Mouse (Mus musculus) stomach, embryonic 15.5 days (tissue): ENCODE results near the gene Apba1. TPM values are rescaled to one million over a fixed set of nuclear protein-coding genes. Genes with fewer than 3 reads are reported as not detected.
A peak's percentile ranks its signal among the peaks of the same experiment; 100 is the strongest.

ENCODE experiments used
- ATAC-seq: fragments of 200-750 bp; cut with Nextera tagmentation; 2 replicates; pipeline ENCODE4 v1.8.0; 2017; ENCODE audit warnings: low read depth, moderate number of reproducible peaks, moderate TSS enrichment; ENCODE audit not compliant: insufficient read depth, low FRiP score
- H3K27ac ChIP-seq: fragments of 300-500 bp; sonication (generic); 2 replicates; pipeline ENCODE4 v1.5.1; 2015; ENCODE audit warnings: mild to moderate bottlenecking, inconsistent platforms
- H3K27me3 ChIP-seq: fragments of 300-500 bp; sonication (generic); replicated peaks from 2 replicates; pipeline ENCODE4 v1.6.1; 2015; ENCODE audit warnings: inconsistent platforms
- H3K36me3 ChIP-seq: fragments of 300-500 bp; sonication (generic); 2 replicates; pipeline ENCODE4 v1.6.1; 2015; ENCODE audit warnings: inconsistent platforms
- H3K4me1 ChIP-seq: fragments of 300-500 bp; sonication (generic); 2 replicates; pipeline ENCODE4 v1.6.1; 2015; ENCODE audit warnings: inconsistent platforms
- H3K4me2 ChIP-seq: fragments of 300-500 bp; sonication (generic); 2 replicates; pipeline ENCODE4 v1.6.1; 2015; ENCODE audit warnings: mild to moderate bottlenecking, inconsistent platforms
- H3K4me3 ChIP-seq: fragments of 300-500 bp; sonication (generic); replicated peaks from 2 replicates; pipeline ENCODE4 v1.5.1; 2015; ENCODE audit warnings: inconsistent platforms
- H3K9ac ChIP-seq: fragments of 300-500 bp; sonication (generic); 2 replicates; pipeline ENCODE4 v1.6.1; 2015; ENCODE audit warnings: inconsistent platforms
- H3K9me3 ChIP-seq: fragments of 300-500 bp; sonication (generic); 2 replicates; pipeline ENCODE4 v1.6.1; 2016; ENCODE audit warnings: inconsistent platforms
- WGBS: fragments of 180-500 bp; shearing (Covaris S2); methylation state at CpG from one replicate; pipeline ENCODE4 v1.1.7; 2015; 5-methylcytosine and 5-hydroxymethylcytosine counted together
- polyA plus RNA-seq: library from polyadenylated mRNA; unstranded; fragments of >200 nt; fragmentation: Nextera tagmentation; extraction: Ambion mirVana; gene quantifications from 2 replicates; pipeline ENCODE4 v1.2.1, GENCODE M21; 2015

Apba1 gene
- polyA plus RNA-seq, 1 experiment from 2014 or later, result 0.62 TPM

DNA sequence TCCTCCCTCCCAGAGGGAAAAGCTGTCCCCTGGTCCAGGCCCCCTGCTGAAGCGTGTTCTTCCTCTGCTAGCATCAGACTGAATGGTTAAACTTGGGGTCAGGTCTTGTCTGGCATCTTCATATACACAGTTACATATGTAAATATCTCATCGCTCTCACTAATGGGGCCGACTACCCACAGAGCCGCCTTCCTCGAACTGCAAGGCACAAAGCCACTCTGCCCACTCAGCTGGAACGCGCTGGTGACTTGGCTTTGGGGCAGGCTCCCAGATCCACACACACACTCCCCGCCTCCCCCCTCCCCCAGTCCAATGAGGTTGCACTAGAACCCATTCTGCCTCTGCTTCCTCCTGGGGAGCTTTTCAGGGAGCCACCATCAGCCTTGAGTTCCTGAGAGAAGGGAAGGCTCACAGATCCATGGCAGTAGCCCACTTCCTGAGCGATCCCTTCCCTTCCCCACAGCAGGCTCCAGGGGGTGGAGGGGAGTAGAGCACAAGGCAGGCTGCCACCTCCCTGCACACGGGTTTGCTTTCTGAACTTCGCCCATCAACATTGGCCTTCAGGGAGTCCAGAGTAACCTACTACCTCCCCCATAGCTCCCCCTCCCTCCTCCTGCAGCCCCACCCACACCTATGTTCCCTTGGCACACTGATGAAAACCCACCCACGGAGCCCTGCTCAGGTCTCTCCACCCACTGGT is 189.8 kb downstream of the Apba1 start:
- WGBS, result 37% methylated on average over 12 of the region's 12 CpGs
- no peak overlapping the region for H3K4me2 ChIP-seq
- ATAC-seq, result peak; percentile 56
- no peaks in the 10 kb centered on the region for H3K27me3 ChIP-seq
- H3K27ac ChIP-seq, result no peak overlapping the region
- 0 out of 2 replicates have a peak, but pooled peaks cover 3% of the 10 kb centered on the region for H3K4me1 ChIP-seq
- no peaks in the 10 kb centered on the region for H3K36me3 ChIP-seq
- no peaks in the 10 kb centered on the region for H3K9me3 ChIP-seq
- H3K9ac ChIP-seq, result no peak overlapping the region
- no peak overlapping the region for H3K4me3 ChIP-seq

DNA sequence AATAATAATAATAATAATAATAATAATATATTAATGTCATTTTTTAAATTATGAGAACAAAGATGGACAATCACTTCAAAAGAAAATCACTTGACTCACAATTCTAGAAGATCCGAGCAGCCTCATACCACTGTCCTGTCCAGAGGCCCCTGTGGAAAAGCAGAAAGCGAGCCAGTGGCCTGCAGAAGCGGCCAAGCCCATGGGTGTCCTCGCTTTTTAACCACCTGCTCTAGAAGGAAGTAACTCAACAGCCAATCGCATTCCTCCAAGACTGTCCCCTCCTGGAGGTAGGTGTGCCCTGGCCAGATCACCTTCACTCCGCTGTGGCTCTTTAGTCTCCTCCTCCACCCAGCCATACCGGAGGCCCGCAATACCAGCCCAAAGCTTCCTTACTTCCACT is 196.8 kb downstream of the Apba1 start:
- Histone ChIP-seq H3K4me3 (no peak overlapping the region), H3K9me3 (no peaks in the 10 kb centered on the region), H3K4me2 (no peak overlapping the region), H3K9ac (no peak overlapping the region), H3K27ac (no peak overlapping the region), H3K4me1 (no peaks in the 10 kb centered on the region), H3K27me3 (no peaks in the 10 kb centered on the region), H3K36me3 (no peaks in the 10 kb centered on the region)
- ATAC-seq, result no peak
- 89% methylated on average over 8 of the region's 8 CpGs for WGBS

GRCm38 (mm10) chr19:23956299-23956975 is 197.8 kb downstream of the Apba1 start:
- H3K4me3 ChIP-seq, result no peak overlapping the region
- H3K27ac ChIP-seq, result no peak overlapping the region
- H3K27me3 ChIP-seq, result no peaks in the 10 kb centered on the region
- H3K36me3 ChIP-seq, result no peaks in the 10 kb centered on the region
- H3K9ac ChIP-seq, result no peak overlapping the region
- H3K4me2 ChIP-seq, result no peak overlapping the region
- ATAC-seq, result no peak
- no peaks in the 10 kb centered on the region for H3K9me3 ChIP-seq
- WGBS, result 61% methylated on average over 17 of the region's 17 CpGs
- H3K4me1 ChIP-seq, result no peaks in the 10 kb centered on the region

- WGBS, result 60% methylated on average over 7 of the region's 7 CpGs
- H3K27me3 ChIP-seq, result no peaks in the 10 kb centered on the region
- no peak overlapping the region for H3K9ac ChIP-seq
- H3K27ac ChIP-seq, result no peak overlapping the region
- no peak overlapping the region for H3K4me3 ChIP-seq
- no peaks in the 10 kb centered on the region for H3K9me3 ChIP-seq
- H3K36me3 ChIP-seq, result no peaks in the 10 kb centered on the region
- no peaks in the 10 kb centered on the region for H3K4me1 ChIP-seq
- H3K4me2 ChIP-seq, result no peak overlapping the region
- ATAC-seq, result no peak
These were observed 198.9 kb downstream of the Apba1 start for GRCm38 (mm10) chr19:23957563-23957962.

- 48% methylated on average over 6 of the region's 6 CpGs for WGBS
- ATAC-seq, result no peak
- Histone ChIP-seq H3K4me1 (no peaks in the 10 kb centered on the region), H3K27ac (no peak overlapping the region), H3K4me2 (no peak overlapping the region), H3K36me3 (no peaks in the 10 kb centered on the region), H3K9ac (no peak overlapping the region), H3K27me3 (no peaks in the 10 kb centered on the region), H3K4me3 (no peak overlapping the region), H3K9me3 (no peaks in the 10 kb centered on the region)
These were observed 200.2 kb downstream of the Apba1 start for GRCm38 (mm10) chr19:23958925-23959324.

DNA sequence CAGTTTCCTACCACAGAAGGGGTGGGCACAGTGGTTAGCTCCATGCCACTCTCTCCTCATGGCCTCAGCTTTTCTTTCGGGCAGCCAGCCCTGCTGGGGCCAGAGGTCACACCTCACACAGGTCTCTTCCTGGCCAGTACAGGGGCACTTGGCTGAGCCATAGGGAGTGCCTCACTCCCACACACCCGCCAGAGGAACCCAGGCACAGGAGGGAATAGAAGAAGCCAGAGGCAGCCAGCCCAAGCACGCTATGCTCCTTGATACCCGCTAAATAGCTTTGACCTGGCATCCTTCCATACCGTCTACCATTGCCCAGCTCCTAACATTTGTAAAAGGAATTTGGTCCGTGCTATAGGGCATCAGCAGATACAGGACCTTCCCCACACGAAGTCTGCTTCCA is 201.2 kb downstream of the Apba1 start:
- H3K4me1 ChIP-seq, result no peaks in the 10 kb centered on the region
- no peak overlapping the region for H3K27ac ChIP-seq
- H3K9ac ChIP-seq, result no peak overlapping the region
- H3K27me3 ChIP-seq, result no peaks in the 10 kb centered on the region
- no peak overlapping the region for H3K4me3 ChIP-seq
- ATAC-seq, result no peak
- H3K36me3 ChIP-seq, result no peaks in the 10 kb centered on the region
- WGBS, result 62% methylated on average over 7 of the region's 7 CpGs
- no peaks in the 10 kb centered on the region for H3K9me3 ChIP-seq
- no peak overlapping the region for H3K4me2 ChIP-seq

GRCm38 (mm10) chr19:23960275-23960674 is 201.6 kb downstream of the Apba1 start:
- no peak overlapping the region for H3K4me2 ChIP-seq
- H3K9me3 ChIP-seq, result no peaks in the 10 kb centered on the region
- no peaks in the 10 kb centered on the region for H3K4me1 ChIP-seq
- no peak overlapping the region for H3K27ac ChIP-seq
- H3K4me3 ChIP-seq, result no peak overlapping the region
- no peaks in the 10 kb centered on the region for H3K27me3 ChIP-seq
- no peak for ATAC-seq
- WGBS, result 54% methylated on average over 3 of the region's 3 CpGs
- no peak overlapping the region for H3K9ac ChIP-seq
- no peaks in the 10 kb centered on the region for H3K36me3 ChIP-seq

DNA sequence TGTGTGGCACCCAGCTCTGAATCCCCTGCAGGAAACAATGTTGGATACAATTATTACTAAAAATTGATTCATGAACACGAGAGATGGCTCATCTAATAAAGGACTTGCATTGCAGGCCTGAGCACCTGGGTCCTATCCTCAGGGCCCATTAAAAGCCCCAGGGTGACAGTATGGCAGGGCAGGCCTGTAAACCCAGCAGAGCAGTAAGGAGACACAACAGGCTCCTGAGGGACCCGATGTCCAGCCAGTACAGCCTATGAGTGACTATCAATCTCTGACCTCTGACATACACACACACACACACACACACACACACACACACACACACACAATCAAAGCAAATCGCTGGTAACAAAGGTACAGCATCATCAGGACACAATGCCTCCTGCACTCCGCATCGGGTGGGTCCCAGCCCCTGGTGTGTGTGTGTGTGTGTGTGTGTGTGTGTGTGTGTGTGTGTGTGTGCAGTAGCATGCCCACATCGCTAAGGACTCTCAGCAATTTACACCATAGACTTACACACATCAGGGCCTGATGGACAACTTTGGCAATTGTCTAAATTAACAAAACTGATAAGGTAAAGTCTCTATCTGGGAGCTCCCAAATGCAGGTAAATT is 202.3 kb downstream of the Apba1 start:
- no peak overlapping the region for H3K27ac ChIP-seq
- H3K9ac ChIP-seq, result no peak overlapping the region
- no peaks in the 10 kb centered on the region for H3K9me3 ChIP-seq
- H3K27me3 ChIP-seq, result no peaks in the 10 kb centered on the region
- H3K4me2 ChIP-seq, result no peak overlapping the region
- no peaks in the 10 kb centered on the region for H3K36me3 ChIP-seq
- ATAC-seq, result no peak
- no peak overlapping the region for H3K4me3 ChIP-seq
- 71% methylated on average over 6 of the region's 6 CpGs for WGBS
- no peaks in the 10 kb centered on the region for H3K4me1 ChIP-seq

DNA sequence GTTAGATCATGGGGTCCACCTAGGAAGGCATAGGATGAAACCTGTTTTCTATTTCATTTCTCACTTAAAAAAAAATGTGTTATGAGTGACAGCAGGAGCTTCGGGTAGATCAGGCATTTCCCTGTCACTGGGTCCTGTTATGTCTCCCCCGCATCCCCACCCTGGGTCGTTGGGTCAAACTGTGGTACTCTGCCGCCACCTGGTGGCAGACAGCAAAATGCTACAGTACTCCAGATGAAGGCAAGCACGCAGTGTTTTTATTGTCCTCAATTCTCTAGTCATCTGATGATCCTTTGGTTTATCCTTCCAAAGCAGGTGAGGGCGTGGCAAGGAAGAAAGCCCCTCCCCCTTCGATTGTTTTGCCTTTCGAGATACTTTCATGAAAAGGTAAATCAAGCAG is 202.8 kb downstream of the Apba1 start:
- WGBS, result 1% methylated on average over 8 of the region's 8 CpGs

GRCm38 (mm10) chr19:23964401-23964910 is 205.8 kb downstream of the Apba1 start:
- Histone ChIP-seq H3K9me3 (no peaks in the 10 kb centered on the region), H3K9ac (no peak overlapping the region), H3K27me3 (no peaks in the 10 kb centered on the region), H3K4me1 (peaks cover 10% of the 10 kb centered on the region; the same call in 1 of the 2 replicates), H3K27ac (no peak overlapping the region), H3K4me2 (no peak overlapping the region), H3K36me3 (no peaks in the 10 kb centered on the region), H3K4me3 (no peak overlapping the region)
- 62% methylated on average over 10 of the region's 10 CpGs for WGBS
- no peak for ATAC-seq

More for the DNA sequence above, 202.8 kb downstream of the Apba1 start:
- Histone ChIP-seq H3K4me3 (no peak overlapping the region), H3K36me3 (no peaks in the 10 kb centered on the region), H3K9ac (no peak overlapping the region), H3K9me3 (no peaks in the 10 kb centered on the region), H3K27me3 (no peaks in the 10 kb centered on the region), H3K27ac (no peak overlapping the region), H3K4me1 (no peaks in the 10 kb centered on the region), H3K4me2 (no peak overlapping the region)
- 0 out of 2 replicates have a peak, but pooled peaks have one; percentile 38 for ATAC-seq

GRCm38 (mm10) chr19:23966376-23966775 is 207.7 kb downstream of the Apba1 start:
- H3K4me1 ChIP-seq, result peaks cover 10% of the 10 kb centered on the region; the same call in 1 of the 2 replicates
- no peaks in the 10 kb centered on the region for H3K36me3 ChIP-seq
- no peak overlapping the region for H3K9ac ChIP-seq
- WGBS, result 79% methylated on average over 9 of the region's 9 CpGs
- ATAC-seq, result no peak
- no peaks in the 10 kb centered on the region for H3K27me3 ChIP-seq
- H3K4me3 ChIP-seq, result no peak overlapping the region
- H3K27ac ChIP-seq, result no peak overlapping the region
- H3K4me2 ChIP-seq, result no peak overlapping the region
- no peaks in the 10 kb centered on the region for H3K9me3 ChIP-seq

DNA sequence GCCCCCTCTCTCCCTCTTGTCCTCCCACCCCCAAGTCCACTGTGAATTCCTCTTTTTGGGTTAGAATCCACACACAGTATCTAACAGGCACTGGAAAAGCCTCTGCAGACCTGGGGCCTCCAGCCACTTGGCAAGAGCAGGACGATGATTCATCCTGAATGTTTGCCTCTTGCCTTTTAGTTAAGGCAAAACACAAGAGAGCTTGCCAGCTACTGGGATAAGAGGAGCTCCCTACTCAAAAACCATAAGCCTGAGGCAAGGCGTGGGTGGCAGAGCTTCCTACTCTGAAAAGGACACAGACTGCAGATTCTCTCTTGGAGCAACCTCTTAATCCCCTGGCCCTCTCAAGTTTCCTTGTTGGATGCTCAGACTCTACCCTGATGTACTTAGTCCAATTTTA is 208.5 kb downstream of the Apba1 start:
- H3K4me1 ChIP-seq, result peaks cover 10% of the 10 kb centered on the region; the same call in 1 of the 2 replicates
- no peak overlapping the region for H3K4me2 ChIP-seq
- peak overlapping the region; percentile 61; the same call in 1 of the 2 replicates for H3K27ac ChIP-seq
- no peaks in the 10 kb centered on the region for H3K36me3 ChIP-seq
- peak; percentile 59; the same call in 1 of the 2 replicates for ATAC-seq
- 18% methylated on average over 2 of the region's 2 CpGs for WGBS
- H3K27me3 ChIP-seq, result no peaks in the 10 kb centered on the region
- H3K9me3 ChIP-seq, result no peaks in the 10 kb centered on the region
- no peak overlapping the region for H3K9ac ChIP-seq
- no peak overlapping the region for H3K4me3 ChIP-seq
